Mouse (Mus musculus) urinary bladder, postnatal 4 days (tissue): Measurements from ENCODE around the gene Gltpd2.
"Not testable (repeated sequence)": the region's sequence is repeated elsewhere in the genome, so short reads cannot be mapped to it uniquely, and the experiment has no call there.

Experiments
- DNase-seq, 2 experiments: peaks; one replicate each; pipeline ENCODE4 v3.0.0; 2021 to 2022; ENCODE audit warnings: low spot score in 2 of 2

Gltpd2 gene

GRCm38 (mm10) chr11:70518923-70519322 is at the start of gene Gltpd2:
Gltpd2 (plus strand) TSS chr11:70519196.
- DNase-seq = no peak

DNA sequence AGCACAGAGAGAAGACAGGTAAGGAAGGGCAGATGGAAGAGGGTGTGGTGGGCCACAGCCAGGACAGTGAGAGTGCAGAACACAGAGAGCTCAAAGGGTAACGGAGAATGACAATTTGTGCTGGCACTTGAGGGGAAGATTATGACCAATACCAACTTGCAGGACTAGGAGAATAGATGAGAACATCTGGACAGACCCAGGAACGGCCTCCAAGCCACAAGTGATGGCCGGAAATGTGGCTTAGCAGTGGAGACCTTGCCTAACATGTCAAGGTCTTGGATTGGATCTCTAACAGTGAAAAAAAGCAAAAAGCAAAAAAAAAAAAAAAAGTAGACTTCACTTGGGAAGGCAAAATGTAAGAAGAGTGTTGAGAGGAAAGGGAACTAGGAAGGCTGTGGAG is 49.2 kb upstream of the Gltpd2 start:
- DNase-seq = no peak

GRCm38 (mm10) chr11:70472716-70473115 is 46.3 kb upstream of the Gltpd2 start:
- DNase-seq = no peak

- not testable (repeated sequence) for DNase-seq
Observed at GRCm38 (mm10) chr11:70473291-70473690, 45.7 kb upstream of the Gltpd2 start.

GRCm38 (mm10) chr11:70474872-70475534 is 44.0 kb upstream of the Gltpd2 start:
- DNase-seq = no peak

DNA sequence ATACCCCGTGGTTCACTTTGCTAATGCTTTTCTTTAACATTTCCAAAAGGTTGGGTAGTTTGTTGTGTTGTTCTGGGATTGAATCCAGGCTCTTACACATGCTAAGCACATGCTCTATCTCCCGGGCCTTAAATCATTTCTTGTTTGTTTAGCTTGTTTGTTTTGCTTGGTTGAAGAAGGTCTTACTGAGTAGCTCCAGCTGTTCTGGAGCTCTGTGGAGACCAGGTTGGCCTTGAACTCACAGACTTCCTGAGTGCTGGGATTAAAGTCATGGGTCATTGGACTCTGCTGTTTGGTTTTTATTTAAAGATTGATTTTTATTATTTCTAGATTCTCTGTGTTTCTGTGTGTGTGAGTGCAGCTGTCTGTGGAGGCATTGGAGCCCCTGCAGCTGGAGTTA is 33.5 kb upstream of the Gltpd2 start:
- DNase-seq = no peak

DNA sequence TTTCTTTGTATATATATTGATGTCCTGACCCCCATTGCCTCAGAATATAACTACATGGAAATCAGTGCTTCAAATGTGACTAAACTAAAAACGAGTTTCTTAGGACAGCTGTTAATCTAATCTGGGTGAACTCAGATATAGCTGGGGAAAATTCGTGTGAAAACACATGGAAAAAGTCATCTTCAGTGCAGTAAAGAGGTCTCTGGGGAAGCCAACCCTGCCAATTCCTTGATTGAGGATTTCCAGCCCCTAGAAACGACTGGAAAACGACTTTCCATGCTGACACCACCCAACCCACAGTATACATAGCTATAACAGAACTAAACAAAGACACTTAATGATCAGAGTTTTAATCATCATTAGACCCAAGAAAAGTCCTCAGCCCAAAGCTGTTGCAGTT is 31.2 kb upstream of the Gltpd2 start:
- no peak for DNase-seq

- DNase-seq = no peak
Observed at GRCm38 (mm10) chr11:70489138-70489537, 29.9 kb upstream of the Gltpd2 start.

DNA sequence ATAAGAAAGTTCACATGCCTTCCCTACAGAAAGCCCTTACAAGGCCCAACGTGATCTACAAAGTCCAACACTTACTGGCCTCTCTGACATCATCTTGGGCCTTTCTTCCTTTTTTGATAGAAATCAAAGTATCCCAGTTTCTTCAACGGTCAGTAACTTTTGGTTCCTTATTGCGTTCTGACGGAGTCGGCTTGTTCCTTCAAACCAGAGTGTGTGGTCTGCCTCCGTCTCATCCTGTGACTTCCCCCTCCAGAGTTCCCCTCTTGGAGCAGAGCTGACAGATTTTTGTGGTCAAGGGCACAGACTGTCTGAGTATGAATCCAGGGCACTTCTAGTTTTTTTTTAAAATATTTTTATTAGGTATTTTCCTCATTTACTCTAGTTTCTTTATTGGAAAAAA is 29.3 kb upstream of the Gltpd2 start:
- no peak for DNase-seq

DNA sequence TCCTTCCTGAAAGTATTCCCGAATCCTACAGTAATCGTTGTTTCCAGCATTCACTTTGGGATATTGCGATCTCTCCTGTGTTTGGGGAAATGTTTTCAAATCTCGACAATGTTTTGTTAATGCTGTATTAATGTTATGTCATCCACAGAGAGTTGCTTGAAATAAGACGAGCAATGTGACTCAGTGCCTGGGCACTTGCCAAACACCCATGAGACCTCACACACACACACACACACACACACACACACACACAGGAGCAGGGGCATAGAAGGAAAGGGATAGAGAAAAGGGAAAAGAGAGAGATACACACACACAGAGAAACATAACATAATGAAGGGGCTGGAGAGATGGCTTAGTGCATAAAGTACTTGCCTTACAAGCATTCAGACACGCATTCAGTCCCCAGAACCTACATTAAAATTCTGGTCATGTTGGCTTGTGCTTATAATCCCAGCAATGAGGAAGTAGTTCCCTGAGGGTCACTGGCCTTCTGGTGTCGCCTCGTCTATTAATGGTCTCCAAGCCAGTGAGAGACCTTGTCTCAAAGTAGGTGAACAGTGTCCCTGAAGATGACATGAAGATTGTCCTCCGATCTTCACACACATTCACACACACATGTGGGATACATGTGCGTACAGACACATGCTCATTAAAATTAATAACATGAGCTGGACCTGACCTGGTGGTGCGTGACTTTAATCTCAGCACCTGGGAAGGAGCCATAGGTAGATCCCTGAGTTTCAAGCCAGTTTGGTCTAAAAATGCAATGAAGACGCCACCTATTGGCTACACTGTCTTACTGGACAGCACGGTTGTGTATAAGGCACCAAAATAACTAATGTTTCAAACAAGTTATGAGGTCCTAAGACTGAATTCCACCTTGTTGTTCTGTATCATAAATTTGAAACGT is 19.2 kb upstream of the Gltpd2 start:
- DNase-seq = no peak

GRCm38 (mm10) chr11:70500476-70500812 is 18.6 kb upstream of the Gltpd2 start:
- DNase-seq = no peak

DNA sequence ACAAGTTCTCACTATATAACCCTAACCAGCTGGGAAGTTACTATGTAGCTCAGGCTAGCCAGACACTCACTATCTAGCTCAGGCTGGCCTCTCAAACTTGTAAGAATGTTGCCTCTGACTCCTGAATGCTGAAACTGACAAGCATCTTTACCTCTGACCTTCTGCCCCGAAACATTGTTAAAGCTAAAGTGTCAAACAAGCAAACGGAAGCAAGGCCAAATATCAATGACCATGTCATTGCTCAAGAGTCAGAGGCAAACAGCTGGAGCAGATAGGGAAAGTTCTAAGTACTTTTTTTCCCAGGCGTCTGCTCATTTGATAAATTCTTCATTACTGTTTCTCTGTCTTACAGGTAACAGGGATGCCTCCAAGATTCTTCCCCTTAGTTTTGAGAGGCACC is 17.0 kb upstream of the Gltpd2 start:
- DNase-seq = no peak

DNA sequence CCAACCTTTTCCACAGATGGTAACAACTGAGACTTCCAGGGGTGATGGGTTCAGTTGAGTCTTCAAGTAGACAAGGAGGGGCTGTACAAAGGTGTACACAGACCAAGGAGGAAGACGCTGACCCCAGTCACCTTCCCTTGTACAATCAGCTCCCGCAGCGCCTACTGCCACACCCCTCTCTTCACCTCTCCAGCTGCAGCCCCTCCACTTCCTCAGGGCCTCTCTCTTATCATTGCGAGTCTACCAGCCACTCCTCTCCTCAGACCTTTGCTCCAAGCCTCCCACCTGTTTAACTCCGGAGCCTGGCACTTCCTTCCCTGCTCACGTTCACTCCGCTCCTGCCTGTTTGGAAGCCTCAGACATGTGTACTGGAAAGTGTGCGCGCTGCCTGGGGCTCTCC is 14.0 kb upstream of the Gltpd2 start, which contains the start of gene Tm4sf5:
Tm4sf5 (plus strand) TSS at position 275 of the 400 bp plus-strand sequence.
- DNase-seq = no peak

DNA sequence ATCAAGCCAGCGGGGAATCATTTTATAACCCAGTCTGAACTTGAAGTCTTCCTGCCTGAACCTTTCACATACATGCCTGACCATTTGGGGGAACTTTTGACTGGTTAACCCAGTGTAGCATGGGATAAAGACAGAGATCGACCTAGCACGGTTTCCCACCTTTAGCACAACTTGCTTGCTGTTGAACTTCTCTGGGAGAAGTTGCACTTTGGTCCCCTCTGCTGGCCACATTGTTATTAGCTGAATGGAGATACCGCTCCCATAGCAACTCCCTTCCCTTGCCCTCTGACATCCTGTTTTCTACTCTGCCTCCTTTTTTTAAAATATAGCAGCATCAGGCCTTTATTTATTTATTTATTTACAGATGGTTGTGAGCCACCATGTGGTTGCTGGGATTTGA is 12.6 kb upstream of the Gltpd2 start:
- peak; percentile 60 to 79 for DNase-seq

- no peak for DNase-seq
Observed at GRCm38 (mm10) chr11:70506962-70507515, 12.0 kb upstream of the Gltpd2 start.

DNA sequence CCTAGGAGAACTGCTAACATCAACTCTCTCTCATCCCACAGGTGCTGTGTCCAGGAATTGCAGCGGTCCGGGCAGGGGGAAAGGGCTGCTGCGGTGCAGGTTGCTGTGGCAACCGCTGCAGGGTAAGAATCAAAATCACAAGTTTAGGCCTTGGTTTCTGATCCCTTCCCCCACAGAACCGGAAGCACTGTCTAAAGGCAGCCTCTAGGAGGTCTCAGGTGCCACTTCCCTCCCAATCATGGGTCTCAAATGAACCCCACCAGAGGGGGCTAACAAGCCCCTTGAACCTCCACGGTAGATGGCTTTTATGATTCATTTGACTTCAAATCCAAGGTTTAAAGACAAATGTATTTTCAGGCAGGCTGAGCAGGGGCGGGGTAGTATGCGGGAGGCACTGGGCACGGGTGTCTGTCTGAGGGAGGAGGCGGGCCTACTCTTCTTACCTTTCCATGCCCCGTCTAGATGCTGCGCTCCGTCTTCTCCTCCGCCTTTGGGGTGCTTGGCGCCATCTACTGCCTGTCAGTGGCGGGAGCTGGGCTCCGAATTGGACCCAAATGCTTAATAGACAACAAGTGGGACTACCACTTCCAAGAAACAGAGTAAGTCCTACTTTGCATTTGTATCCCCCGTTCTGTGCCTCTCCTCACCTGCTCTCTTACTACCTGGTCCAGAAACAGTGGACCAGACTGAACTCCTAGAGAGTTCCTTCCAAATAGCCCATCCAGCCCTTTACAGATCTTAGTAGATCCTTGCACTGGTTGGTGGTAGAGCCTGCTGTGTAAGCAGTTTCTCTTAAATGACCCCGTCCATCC is 9.0 kb upstream of the Gltpd2 start:
- peak in 1 of 2 experiments; percentile 63 for DNase-seq

DNA sequence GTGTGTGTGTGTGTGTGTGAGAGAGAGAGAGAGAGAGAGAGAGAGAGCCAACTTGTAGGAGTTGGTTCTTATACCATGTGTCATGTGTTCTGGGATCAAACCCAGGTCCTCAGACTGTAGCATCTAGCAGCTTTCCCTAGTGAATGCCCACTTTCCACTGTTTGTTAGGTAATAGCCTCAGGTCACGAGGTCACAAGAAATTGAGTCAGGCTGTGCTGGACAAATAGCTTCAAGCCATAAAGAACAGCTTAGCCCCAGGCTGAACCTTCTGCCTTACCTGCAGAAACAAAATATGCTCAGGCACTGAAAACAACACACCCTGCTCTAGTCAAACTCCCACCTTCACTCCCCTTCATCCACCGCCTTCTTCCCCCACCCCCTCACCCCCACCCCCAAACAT is 7.8 kb upstream of the Gltpd2 start:
- no peak for DNase-seq

GRCm38 (mm10) chr11:70511825-70512224 is 7.2 kb upstream of the Gltpd2 start:
- DNase-seq = no peak

DNA sequence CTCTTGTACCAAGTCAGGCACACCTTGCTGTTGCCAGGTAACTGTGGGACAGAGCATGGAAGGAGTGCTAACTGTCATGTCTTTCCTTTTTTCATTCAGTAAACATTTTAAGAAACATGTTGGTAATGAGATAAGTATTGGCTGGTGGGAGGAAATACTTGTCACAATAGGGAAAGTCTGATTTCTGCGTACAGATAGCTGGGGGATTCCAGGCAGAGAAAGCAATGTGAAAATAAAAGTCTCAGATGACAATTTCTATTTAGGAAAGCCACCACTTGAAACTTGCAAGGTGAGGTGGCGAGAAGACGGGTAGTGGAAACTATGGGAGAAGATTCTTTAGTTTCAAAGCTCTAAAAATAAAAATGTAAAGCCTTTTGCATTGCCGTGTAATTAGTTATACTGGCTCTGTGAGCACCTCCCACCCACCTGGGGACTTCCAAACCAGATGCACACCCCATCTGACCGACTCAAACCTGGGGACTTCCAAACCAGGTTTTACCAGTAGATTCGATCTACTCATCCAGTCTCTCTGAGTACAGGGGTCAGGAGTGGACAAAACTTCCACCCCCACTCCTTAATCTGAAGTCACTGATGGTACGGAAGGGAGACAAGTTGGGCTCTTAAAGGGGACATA is 6.2 kb upstream of the Gltpd2 start:
- no peak for DNase-seq

DNA sequence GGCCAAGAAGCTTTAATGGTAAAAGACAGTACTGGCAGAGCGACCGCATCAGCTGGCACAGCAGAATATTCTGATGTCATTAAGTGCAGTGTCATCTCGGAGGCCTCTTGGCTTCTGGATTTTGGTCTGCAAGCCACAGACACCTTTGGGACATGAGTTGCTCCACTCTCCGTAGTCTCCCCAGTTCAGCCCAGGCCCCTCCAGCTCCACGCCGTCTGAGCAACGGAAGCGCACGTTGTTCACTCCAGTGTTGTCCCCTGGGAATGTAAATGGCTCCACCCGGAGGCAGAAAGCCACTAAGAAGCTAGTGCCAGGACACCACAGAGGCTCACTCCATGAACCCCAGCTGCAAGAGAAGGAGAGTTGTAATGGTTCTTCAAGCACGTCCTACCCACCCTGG is 5.5 kb upstream of the Gltpd2 start:
- DNase-seq = no peak

DNA sequence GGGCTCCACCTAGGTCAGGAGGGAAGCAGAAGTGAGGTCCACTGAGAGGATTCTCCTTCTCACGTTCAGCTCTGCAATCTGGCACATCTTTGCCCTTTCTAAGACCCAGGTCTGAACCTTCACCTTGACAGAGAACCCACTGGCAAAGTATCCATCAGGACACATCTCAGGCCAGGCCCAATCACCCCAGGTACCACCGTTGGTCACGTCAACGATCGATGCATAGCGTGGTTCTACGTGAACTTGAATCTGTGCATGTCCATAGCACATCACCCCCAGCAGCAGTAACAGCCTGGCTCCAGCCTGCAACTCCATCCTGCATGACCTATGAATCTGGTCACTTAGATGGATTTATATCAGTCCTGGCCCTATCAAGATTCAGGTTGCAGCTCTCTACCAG is 4.7 kb upstream of the Gltpd2 start, which contains the start of gene Vmo1:
Vmo1 (minus strand) TSS at position 329 of the 400 bp plus-strand sequence.
- no peak for DNase-seq
